Mouse (Mus musculus): ENCODE measurements around the gene Pde4dip. TPM values are rescaled to one million over a fixed set of nuclear protein-coding genes. Genes with fewer than 3 reads are reported as not detected.
A peak's percentile ranks its signal among the peaks of the same experiment; 100 is the strongest.

Gene Pde4dip
- total and polyA plus RNA-seq, 3 experiments = 13.1 to 39.7 (median 24.6) TPM

DNA sequence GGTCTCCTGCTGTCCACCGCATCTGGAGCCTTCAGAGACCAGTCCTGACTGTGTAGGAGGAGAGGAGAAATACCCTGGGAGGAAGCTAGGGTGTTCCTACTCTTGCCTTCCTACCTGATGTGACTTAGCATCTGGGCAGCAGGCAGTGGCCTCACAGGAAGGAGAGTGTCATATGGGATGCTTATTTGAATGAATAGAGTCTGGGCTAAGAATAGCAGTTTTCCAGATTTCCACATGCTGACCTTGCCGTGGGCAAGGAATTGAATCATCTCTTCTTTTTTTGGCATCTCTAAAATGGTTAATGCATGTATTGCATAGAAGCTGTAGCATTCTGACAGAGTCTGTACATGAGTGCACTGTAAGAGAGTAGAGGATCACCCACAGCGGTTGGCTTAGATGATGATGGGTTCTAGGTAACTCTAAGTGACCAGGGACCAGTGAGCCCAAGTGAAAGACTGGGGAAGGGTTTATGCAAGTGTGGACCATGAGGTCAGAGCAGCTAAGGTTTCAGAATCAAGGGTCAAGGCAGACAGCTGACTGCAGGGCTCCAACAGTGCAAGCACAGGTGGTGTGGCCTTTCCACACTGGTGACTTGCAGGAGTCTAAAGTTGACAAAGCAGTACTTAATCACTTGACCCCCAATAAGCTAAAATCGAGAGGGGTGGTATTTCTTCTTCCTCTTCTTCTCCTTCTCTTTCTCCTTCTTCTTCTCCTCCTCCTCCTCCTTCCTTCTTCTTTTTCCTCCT is 202.0 kb downstream of the Pde4dip start:
- DNase-seq = no peak

DNA sequence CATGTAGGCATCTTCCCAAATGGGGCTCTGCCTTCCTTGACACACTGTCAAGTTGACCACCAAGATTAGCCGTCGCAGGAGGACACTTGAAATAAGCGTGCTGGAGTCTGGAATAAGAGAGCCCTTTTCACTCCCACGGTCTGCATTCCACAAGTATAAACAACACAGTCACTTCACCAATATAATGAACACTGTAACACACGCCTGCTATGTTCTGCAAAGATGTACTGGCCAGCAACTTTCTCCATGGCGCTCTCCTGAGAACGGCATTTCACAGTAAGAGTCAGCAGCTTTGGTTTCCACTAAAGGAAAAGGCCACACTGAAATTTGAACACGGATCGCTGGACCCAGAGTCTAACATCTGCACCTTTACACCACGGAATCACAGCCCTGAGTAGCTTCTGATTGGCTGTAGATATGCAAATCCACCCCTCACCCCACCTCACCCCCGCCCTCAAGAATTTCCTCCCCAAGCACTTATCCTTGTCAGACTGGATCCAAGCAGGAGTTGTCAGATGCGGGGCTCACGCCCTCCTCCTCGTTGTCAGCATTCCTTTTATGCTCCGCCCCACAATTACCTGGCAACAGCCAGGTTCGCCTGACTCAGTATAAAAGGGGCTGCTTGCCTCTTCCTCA is 204.8 kb downstream of the Pde4dip start:
- DNase-seq = no peak

DNA sequence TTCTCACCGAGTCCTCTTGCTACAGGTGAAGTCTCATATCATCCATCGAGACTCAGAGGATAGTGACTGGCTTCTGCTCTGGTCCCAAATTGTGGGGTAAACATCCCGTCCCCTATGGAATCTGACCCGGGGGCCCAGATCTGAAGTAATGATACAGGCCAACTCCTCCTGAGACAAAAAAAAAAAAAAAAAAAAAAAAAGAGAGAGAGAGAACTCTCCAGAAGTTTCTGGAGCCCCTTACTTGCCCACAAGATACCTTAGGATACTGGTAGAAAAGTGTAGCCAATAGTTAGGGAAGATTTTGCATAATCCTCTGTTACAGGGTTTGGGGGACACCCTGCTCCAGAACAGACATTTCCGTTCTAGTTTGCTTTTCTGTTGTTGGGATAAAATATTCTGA is 205.9 kb downstream of the Pde4dip start:
- no peak for DNase-seq

DNA sequence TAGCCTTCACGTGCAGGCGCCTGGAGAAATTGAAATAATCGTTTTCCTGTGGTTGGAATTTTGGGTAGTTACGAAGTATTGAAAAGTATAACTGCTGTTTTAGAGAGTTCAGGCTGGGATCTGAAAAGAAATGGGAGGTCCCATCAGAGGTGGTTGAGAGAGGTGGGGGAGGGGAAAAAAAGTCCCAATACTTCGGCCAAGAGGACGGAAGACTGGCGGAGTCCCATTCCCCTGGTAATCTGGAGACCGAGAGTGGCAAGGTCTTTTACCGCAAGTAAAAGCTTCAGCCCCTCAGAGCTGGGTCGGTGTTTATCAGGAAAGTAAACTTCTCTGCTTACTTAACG is 206.4 kb downstream of the Pde4dip start:
- DNase-seq = no peak

DNA sequence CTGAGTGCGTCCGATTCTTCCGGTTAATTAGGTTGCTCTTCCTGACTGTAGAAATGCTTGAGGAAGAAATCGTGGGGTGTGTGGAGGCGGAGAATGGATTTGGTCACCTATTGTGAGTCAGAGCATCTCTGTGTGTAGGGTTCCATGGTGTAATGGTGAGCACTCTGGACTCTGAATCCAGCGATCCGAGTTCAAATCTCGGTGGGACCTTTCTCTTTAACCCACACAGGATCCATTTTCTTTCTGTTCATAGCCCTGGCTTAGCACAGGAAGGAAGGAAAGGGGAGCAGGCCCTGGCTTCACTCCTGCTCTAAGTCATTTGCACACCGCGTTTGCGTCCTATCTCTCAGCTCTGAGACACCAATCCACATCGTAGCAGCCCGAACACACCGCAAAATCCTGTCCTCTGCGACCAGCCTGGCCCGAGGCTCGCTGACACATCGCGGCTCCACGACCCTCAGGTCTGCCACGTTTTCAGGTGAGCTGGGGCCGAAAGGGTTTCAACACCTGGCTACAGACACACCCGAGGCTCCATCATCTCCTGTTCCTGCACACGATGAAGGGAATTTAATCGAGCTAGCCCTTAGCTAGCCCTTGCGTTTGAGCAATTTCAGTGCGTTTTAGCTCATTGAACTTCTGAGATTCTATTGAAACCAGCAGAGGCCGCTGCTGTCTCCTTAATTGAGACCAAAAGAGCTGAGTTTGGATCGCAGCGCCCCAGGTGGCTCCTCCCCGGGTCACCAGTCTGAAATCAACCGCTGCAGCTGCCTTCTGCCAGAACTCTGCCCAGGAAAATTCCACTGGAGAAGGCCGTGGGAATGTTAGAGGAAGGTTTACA is 207.0 kb downstream of the Pde4dip start:
- DNase-seq = peak; percentile 84

DNA sequence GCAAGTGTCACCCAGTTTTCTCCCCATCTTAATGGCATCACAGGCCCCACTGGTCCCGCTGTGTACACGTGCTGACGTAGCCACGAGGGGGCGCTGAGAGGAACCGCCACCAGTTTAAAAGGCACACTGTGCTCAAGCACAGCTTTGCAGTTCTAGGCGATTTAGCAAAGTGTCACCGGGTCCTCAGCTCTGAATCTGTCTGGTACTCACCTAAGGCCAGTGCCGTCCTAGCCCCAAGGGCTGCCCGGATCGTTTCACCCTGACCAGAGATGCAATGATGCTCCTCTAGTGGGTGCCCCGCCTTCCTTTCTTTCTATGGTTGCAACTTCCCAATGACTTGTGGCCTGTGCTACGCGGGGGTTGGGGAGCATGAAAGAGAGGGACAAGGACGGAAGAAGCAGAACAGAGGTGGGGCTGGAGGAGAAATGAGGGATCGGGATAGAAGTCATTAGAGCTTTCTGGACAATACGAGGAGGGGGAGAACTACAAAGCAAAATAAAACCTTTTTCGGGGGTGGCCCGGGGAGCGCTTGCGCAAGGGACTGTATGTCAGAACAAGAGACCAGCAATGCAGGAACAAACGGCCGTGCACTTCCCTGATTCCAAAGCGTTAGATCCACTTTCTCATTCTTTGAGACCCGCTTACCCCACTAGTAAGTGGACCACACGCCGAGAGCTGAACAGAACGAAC is 207.7 kb downstream of the Pde4dip start:
- DNase-seq = peak; percentile 87

DNA sequence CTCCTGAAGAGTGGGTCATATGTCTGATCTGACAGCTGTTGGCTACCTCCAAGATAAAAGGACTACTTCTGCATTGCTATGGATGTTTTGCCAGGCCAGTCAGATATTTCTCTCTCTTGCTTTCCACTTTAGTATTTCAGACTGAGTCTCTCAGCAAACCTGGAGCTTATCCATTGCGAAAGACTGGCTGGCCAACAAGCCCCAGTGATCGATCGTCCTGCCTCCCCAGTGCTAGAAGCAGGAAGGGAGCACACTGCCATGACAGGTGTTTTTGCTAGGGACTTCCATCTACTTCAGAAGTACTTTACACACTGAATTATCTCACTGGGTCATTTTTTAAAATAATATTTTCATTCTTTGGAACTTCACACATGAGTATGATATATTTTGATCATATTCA is 210.1 kb downstream of the Pde4dip start:
- no peak for DNase-seq

DNA sequence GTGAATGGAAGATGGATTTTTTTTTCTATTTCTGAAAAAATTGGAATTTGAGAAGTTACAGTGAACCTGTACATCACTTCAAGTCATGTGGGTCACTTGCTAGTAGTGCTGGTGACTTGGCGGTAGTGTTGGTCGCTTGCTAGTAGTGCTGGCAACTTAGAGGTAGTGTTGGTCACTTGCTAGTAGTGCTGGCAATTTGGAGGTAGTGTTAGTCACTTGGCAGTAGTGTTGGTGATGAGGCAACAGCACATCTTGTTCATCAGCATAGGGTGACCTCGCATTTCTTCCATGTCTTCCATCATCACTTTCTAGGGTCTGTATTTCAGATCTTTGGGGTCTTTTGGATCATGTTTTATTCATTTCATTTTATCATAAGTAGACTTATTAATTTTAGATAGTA is 212.4 kb downstream of the Pde4dip start:
- DNase-seq = no peak

DNA sequence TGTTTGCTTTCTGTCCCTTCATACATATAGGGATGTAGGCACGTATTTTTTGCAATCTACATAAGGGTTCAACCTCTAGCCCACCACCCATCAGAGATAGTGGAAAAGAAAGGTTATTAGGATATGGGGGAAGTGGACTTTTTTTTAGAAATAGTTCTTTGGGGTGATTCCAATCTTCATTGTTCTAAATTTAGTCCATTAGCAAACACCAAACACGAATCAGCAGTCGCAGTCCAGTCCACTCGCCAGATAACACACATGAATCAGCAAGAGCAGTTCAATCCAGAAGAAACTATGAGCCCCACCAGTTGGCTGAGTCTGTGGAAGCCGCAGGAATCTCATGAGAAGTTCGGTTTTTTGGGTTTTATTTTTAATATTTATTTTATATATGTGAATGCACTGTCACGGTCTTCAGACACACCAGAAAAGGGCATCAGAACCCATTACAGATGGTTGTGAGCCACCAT is 213.8 kb downstream of the Pde4dip start, which contains the start of gene Gm17651:
Gene Gm17651, minus strand, starts transcription at position 51 of the 467 bp plus-strand sequence.
- no peak for DNase-seq

DNA sequence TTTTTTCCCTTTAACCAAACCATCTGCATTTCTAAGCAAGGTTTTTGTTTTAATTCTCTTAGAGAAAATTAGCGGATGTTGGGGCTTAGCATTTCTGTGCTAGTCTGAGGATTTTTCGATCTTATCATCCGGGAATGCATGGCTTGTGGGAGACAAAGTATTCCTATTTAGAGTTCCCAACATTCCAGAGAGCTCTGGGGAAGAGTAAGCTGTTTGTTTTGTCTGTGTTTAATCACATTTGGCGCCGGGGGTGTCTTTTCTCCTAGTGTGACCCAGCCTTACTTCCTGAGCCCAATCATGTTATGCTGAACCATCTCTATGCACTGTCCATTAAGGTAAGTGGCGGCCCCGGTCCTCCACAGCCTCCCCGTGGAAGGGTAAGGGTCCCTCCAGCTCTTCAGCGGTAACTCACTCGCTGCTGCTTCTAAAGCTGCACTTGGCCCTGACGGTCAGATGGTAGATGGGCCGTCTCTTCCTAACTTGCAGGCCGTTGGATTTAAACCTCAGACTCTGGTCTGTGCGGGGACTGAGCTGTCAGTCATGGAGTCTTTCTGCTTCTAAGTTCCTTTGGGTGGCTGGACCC is 221.3 kb downstream of the Pde4dip start:
- DNase-seq = no peak

DNA sequence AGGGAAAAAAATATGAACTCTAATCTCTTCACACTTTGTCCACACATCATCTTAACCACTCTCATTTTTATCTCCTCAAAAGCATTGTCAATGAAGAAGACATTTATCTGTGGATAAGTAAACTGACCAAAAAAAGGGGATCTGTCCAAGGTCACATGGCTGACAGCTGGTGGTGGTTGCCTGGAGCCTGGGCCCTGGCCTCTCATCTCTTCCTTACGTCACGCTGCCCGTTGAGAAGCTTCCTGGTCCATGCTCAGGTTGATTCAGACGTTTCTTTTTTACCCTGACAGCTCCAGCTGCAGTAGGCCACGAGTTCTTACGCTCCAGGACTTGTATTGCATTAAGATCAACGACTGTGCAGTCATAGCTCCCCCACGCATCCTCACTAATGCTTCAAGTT is 222.4 kb downstream of the Pde4dip start:
- no peak for DNase-seq

DNA sequence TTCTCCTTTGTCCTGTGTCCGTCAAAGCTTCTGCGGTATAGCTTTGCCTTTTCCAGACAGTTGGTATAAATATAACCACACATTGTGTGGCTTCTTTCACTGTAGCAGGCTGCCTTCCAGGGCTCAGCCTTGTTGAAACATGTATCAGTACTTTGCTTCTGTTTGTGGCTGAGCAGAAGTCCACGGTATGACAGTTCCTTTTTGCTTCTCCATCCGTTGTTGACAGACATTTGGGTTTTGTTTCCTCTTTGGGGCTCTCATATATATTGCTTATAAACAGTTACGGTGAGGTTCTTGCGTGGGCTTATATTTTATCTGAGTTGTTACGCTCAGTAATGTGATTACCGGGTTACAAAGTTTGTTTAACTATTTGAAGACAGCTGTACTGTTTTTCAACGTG is 223.0 kb downstream of the Pde4dip start:
- DNase-seq = no peak

DNA sequence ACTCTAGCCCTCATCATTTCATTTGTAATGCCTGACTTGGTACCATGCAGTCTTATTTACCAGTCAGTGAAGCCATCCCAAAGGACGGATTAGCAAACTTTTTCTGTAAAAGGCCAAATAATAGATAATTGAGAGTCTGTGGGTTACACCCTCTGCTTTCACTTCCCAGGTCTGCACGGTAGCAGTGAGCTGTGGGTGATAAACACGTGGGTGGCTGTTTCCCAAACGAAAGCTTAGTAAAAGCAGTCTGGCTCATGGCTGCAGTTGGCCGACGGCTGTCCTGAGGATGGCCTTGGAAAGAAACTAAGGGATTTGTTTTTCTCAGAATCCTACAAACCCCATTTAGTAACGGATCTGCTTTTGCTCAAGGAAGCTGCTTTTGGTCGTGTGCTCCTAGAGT is 227.3 kb downstream of the Pde4dip start:
- peak; percentile 39 for DNase-seq

DNA sequence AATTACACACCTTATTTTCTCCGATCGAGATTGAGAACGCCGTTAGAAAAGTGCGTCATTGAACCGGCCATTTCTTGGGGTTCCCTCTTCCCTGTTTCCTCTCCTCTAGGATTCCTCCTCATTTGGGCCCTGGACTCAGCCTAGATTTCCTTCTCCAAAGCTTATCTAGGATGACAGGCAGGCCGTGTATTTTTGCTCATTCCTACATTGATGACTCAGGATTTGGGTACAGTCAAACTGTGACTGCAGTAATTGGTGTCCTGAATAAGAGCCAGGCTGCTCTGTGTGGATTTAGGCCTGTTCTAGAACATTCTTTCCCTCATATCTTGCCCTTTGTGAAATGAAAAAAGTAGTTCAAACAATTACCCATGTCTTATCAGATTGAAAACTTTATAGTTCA is 228.8 kb downstream of the Pde4dip start:
- DNase-seq = peak; percentile 28

DNA sequence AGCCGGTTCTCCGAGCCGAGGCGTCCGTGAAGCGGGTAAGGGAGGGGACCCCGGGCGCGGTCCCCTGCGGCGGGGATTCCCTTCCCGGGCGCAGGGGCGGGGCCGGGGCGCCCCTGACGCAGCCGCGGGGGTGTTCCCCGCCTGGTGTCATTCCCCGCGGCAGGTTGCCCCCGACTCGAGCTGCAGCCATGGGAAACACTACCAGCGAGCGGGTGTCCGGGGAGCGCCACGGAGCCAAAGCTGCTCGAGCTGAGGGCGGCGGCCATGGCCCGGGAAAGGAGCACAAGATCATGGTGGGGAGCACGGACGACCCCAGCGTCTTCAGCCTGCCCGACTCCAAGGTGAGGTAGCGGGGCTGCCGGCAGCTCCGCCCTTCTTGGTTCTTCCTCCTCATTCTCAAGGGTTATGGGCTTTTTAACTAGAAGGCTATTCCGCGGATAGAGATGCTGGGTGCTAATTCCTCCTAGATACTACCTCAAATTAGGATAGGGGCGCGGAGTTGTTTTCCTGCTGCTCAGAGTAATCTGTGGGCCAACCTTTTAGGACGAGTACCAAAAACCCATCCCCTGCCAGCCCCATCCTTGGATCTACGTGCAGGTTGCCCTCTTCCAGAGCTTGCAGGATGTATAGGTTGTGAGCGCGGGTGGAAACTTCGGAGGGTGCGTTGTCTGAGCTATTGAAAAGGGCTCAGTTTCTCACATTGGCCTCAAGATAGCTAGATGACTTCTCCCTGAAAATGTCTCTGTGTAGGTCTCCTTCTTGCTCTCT is 229.9 kb downstream of the Pde4dip start:
- no peak for DNase-seq

DNA sequence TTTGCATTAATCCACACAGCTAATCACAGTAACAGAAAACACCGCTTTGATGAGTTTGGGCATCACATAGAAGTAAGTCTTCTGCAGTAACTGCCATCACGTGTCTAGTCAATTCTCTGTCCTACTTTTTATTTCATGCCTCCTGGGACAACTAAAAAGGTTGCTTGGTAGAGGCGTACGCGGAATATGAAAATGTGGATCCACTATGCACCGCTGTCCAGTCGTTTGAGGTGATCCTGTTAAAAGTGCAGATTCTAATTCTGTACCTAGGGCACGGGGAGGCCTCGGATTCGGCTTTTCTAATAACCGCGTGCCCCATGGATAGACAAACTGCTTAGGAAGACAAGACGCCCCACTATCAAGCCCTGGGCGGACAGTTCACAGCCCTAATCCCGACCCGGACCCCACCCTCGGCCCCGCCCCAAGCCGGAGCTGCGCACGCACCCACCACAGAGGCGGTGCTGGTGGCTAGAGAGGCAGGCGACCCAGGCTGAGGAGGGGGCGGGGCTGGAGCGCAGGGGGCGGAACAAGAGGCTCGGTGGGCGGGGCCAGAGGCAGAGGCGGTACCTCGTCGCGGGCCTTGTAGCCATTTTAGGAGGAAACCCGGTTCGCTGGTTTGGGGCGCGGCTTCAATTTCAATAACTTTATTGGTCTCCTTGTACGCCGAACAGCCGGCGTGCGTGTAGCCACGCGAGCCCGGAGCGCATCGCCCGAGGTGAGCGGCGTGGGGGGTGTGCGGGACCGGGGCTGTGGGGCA is 230.7 kb downstream of the Pde4dip start, which contains the start of gene Prkab2:
Gene Prkab2, plus strand, starts transcription at position 539 of the 757 bp plus-strand sequence.
- DNase-seq = peak; percentile 100

DNA sequence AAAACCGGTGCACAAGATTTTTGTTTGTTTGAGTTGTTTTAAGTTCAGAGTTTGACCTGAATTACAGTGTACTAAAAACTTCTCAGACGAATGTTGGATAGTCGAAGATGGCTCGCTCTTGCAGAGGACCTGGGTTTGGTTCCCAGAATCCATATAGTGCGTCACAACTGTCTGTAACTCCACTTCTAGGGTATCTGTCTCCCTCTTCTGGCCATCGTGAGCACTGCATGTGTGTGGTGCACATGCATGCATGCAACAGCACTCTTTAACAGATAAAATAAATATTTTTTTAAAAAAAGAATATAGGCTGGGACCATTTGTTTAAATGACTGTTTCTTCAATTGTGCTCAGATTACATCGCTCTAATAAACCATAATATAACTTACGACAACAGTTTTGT is 233.6 kb downstream of the Pde4dip start:
- DNase-seq = no peak

DNA sequence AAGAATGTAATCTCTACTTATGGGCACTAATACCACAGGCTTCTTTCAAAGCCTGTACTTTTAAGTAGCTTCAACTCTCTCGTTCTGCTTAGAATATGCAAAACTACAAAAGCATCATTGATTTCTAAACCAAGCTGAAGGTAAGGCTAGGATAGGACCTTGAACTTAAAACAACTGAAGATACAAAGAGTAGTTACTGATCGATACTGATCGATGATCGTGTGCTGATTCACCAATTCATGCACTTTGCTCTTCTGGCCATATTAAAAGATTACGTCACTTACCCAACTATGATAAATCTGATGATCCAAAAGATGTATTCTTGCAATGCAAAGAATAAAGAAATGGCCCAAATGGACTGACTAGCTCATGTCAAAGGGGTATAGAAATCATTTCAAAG is 234.7 kb downstream of the Pde4dip start:
- DNase-seq = no peak

DNA sequence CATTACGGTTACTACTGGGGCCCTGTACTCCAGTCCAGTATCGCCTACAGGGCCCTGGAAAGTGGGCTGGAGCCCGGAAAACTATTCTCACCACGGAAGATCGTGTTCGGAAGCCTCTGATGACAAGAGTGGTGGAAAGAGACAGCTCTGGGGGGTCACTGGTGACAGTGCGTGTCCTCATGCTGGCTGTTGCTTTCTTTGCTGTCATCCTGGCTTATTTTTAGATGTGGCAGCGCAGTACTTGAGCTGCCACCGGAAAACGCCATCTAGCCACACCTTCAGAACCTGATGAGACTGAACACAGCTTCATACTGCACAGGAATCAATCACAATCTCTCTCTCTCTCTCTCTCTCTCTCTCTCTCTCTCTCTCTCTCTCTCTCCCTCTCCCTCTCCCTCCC is 236.9 kb downstream of the Pde4dip start:
- DNase-seq = no peak

DNA sequence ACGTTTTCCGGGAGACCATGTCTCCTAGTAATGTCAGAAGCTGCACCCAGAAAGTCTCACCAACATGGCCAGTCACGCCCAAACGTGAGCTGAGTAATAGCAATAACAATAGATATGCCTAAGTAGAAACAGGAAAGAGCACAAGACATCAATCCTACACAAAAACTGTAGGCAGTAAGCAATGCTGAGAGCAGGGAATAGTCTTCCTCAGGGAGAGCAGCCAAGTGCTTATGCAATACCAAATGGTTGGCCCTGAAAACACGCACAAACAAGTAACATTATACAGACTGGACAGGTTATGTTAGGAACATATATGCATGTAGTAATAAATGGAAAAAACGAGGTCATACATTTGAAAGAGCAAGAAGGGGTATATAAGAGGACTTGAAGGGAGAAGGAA is 239.0 kb downstream of the Pde4dip start:
- no peak for DNase-seq
